Mouse (Mus musculus): ENCODE data around the gene Dpp8.
A peak's percentile ranks its signal among the peaks of the same experiment; 100 is the strongest.

Dpp8 gene

GRCm38 (mm10) chr9:65094237-65094636 lies 62.0 kb downstream of the Dpp8 start:
- peak; percentile 36 for DNase-seq

GRCm38 (mm10) chr9:65100991-65101685 lies 68.9 kb downstream of the Dpp8 start, which contains the start of gene Igdcc4:
Gene Igdcc4 (plus strand): TSS chr9:65101486.
- peak; percentile 38 for DNase-seq

- DNase-seq, result peak; percentile 40
These were observed 69.6 kb downstream of the Dpp8 start for GRCm38 (mm10) chr9:65101686-65102376.

- DNase-seq, result peak; percentile 26
These were observed 70.4 kb downstream of the Dpp8 start for GRCm38 (mm10) chr9:65102377-65103172.

GRCm38 (mm10) chr9:65103173-65103752 lies 71.0 kb downstream of the Dpp8 start:
- DNase-seq, result no peak

DNA sequence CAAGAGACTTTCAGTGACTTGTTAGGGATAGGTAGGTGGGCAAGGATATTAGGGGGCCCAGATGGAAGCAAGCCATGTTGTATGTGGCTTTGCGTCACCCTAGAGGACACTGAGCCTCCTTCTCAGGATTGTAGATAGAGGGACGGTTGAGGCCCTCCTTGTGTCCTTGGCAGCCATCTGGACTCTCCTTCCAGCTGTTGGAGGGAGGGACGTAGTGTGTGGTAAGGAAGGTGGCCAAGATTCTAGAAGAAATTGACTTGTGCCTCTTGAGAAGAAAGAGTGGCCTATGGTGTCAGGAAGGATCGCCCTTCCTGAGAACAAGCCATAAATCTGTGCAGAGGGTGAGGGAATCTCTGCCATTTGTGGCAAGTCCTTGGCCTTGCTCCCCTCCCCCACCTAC lies 74.6 kb downstream of the Dpp8 start:
- no peak for DNase-seq

GRCm38 (mm10) chr9:65107893-65108292 lies 75.7 kb downstream of the Dpp8 start:
- no peak for DNase-seq

DNA sequence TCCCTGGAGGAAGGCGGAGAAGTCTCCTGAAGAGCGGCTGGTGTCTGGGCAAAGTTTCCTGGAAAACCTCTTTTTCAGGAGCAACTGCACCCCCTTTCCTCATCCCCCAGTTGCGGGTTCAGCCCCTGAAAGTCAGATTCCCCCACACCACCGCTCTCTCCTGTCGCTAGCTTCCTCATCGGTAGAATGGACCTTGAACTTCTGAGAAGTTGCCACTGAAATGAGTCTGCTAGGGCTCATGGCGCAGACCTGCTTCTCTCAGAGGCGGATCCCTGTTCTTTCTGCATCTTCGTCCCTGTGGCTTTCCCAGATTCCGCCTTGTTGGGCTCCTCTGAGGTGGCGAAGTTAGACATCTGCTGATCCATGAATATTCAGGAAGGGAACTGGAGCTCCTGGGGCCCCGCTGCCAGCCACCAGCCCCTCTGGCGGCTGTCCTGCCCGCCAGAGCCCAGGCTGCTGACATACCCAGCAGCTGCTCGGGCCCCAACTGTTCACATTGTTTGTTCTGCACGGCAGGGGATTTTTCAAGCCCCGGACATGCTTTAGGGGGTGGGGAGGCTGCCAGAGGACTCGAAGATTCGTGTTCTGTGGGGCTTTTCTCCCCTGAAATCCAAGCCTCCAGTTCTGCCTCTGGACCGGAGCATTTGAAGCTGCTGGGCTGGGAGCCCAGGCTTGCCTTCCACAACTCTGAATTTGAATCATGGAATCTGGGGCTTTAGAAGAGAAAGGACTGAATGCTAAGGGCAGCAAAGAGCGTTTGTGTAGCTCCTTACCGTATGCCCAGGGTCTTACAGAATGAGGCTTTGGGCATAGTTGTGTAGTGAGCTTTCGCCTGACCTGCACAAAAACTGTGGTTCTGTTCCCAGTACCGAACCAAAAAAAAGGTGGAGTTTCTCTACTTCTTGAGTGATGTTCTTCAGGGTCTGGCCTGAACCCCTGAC lies 77.2 kb downstream of the Dpp8 start:
- DNase-seq, result peak; percentile 62

- DNase-seq, result no peak
These were observed 79.5 kb downstream of the Dpp8 start for GRCm38 (mm10) chr9:65111698-65112097.

GRCm38 (mm10) chr9:65113694-65114093 lies 81.5 kb downstream of the Dpp8 start:
- DNase-seq, result no peak

GRCm38 (mm10) chr9:65115891-65116290 lies 83.7 kb downstream of the Dpp8 start:
- DNase-seq, result no peak

DNA sequence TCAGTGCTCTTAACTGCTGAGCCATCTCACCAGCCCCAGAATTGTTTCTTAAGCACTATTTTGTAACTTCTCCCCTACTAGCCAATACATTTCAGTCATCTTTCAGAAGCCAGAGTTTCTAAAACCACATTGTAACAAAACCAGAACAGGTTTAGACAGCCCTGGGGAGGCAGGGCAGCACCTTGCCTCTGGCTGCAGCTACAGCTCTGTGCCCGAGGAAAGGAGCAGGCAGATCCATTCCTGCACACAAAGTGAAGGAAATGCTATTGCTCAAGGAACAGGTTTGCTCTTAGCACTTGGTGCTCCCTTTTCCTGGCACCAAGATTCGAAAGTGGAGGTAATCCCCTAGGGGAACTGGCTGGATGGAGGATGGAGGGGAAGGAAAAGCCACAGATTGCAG lies 85.3 kb downstream of the Dpp8 start:
- DNase-seq, result no peak

DNA sequence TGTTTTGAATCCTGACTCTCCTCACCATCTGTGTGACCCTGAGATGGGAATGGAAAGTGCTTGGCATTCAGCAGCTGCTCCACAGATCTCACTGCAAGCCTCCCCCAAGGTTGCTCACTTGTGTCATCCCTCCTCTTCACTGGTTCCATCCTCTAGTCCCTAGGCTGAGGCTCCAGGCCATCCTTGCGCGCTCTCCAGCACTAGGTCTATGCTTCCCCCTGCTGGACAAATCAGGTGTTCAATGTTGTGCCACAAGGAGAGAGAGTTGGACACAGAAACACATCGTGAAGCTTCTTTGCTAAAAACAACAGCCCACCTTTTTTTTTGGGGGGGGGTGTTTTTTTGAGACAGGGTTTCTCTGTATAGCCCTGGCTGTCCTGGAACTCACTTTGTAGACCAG lies 88.7 kb downstream of the Dpp8 start:
- DNase-seq, result peak; percentile 69

DNA sequence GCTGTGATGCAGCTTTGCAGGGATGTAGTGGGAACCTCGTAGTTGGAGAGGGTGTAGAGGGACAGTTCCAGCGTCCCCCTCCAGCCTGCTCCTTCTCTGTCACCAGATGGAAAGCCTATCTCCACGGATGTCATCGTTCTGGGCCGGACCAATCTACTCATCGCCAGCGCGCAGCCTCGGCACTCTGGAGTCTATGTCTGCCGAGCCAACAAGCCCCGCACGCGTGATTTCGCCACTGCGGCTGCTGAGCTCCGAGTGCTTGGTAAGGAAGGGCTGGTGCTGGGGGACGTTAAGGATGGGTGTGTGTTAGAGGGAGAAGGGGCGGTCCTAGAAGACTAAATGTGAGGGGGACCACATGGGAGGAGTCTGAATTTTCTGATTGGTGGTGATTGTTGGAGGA lies 90.3 kb downstream of the Dpp8 start:
- DNase-seq, result peak; percentile 75

GRCm38 (mm10) chr9:65123552-65124168 lies 91.4 kb downstream of the Dpp8 start:
- DNase-seq, result no peak

- DNase-seq, result no peak
These were observed 96.1 kb downstream of the Dpp8 start for GRCm38 (mm10) chr9:65128123-65128815.

GRCm38 (mm10) chr9:65131717-65132116 lies 99.5 kb downstream of the Dpp8 start:
- DNase-seq, result no peak
